In genomic region chr1:171209409-171209808, GRCm38 (mm10) we compare ENCODE assay signal across 34 mouse cellular contexts. TPM values are rescaled to one million over a fixed set of nuclear protein-coding genes. Genes with fewer than 3 reads are reported as not detected.
DNase-seq lines count a peak whose midpoint lies in the region; ATAC-seq and TF ChIP-seq lines count a peak whose summit lies in the region.
"Had no signal": no experiment of that assay in that cellular context is flagged by ENCODE, and none has a peak within 500 bp of the region (broad histone marks: within the 10 kb centered on the region; RNA-seq: fewer than 3 reads in every experiment).

No protein-coding gene starts in this region.

- H3K27me3 ChIP-seq in heart, embryonic 10.5 days (ENCODE audit: insufficient read depth, poor library complexity, severe bottlenecking), result no peaks in the 10 kb centered on the region
- no peaks in the 10 kb centered on the region for H3K27me3 ChIP-seq in kidney, embryonic 16.5 days (ENCODE audit: insufficient read depth, low read length)
- H3K27me3 ChIP-seq: heart, embryonic 15.5 days; hindbrain, embryonic 13.5 days; midbrain, embryonic 13.5 days had no signal

- peaks cover 4% of the 10 kb centered on the region; the same call in 1 of the 2 replicates for H3K4me1 ChIP-seq in heart, embryonic 10.5 days
- no peaks in the 10 kb centered on the region for H3K4me1 ChIP-seq in kidney, embryonic 16.5 days (ENCODE audit: insufficient read depth, low read length)
- peaks cover 8% of the 10 kb centered on the region for H3K4me1 ChIP-seq in olfactory bulb, adult 2 months (ENCODE audit: control insufficient read depth, insufficient read depth, low read length)
- H3K4me1 ChIP-seq: heart, embryonic 15.5 days; limb, embryonic 12.5 days had no signal

- no peaks in the 10 kb centered on the region for H3K9me3 ChIP-seq in heart, embryonic 10.5 days
- H3K9me3 ChIP-seq in kidney, embryonic 16.5 days (ENCODE audit: low read length), result no peaks in the 10 kb centered on the region
- H3K9me3 ChIP-seq: heart, embryonic 15.5 days; hindbrain, embryonic 13.5 days; limb, embryonic 12.5 days; liver, embryonic 15.5 days; midbrain, embryonic 13.5 days had no signal

- 20% methylated on average over 4 of the region's 4 CpGs for WGBS in heart, embryonic 10.5 days
- WGBS in kidney, embryonic 16.5 days, result 8% methylated on average over 4 of the region's 4 CpGs
- WGBS in olfactory bulb, adult 2 months, result 9% methylated on average over 4 of the region's 4 CpGs

- H3K4me2 ChIP-seq in kidney, embryonic 16.5 days (replicated peaks; ENCODE audit: low read depth, low read length), result no peak overlapping the region; the same call in 1 of the 2 replicates
- H3K4me2 ChIP-seq: heart, embryonic 15.5 days; hindbrain, embryonic 13.5 days; limb, embryonic 12.5 days; liver, embryonic 15.5 days; lung, embryonic 14.5 days; midbrain, embryonic 13.5 days had no signal

- TF ChIP-seq CTCF in olfactory bulb, adult 2 months (IDR thresholded peaks at IDR 0.05; ENCODE audit: insufficient read depth, low read depth, low read length), result no peak

- ATAC-seq in kidney, embryonic 16.5 days (ENCODE audit: low FRiP score, low TSS enrichment), result peak; percentile 54; the same call in 1 of the 2 replicates
- ATAC-seq in common myeloid progenitor, adult 5-6 weeks (replicated peaks; ENCODE audit: low read depth, poor library complexity, severe bottlenecking), result peak; percentile 56
- ATAC-seq: forebrain, embryonic 14.5 days; intestine, embryonic 16.5 days; midbrain, embryonic 13.5 days had no signal

- TF ChIP-seq POLR2A in olfactory bulb, adult 2 months (IDR thresholded peaks at IDR 0.05; ENCODE audit: insufficient read depth, low read depth, low read length), result no peak

- no peaks in the 10 kb centered on the region for H3K36me3 ChIP-seq in heart, embryonic 10.5 days
- no peaks in the 10 kb centered on the region for H3K36me3 ChIP-seq in kidney, embryonic 16.5 days (ENCODE audit: insufficient read depth, low read length)
- H3K36me3 ChIP-seq: G1E; heart, embryonic 15.5 days; hindbrain, embryonic 13.5 days; limb, embryonic 12.5 days; liver, embryonic 15.5 days; midbrain, embryonic 13.5 days had no signal

- no peak overlapping the region for H3K9ac ChIP-seq in kidney, embryonic 16.5 days (replicated peaks; ENCODE audit: low read length)
- H3K9ac ChIP-seq: heart, embryonic 15.5 days; hindbrain, embryonic 13.5 days; limb, embryonic 12.5 days; liver, embryonic 15.5 days; lung, embryonic 14.5 days; midbrain, embryonic 13.5 days had no signal

- intact Hi-C loops in heart, postnatal 25 days (cut with DNase I), result no loop called here

- H3K27ac ChIP-seq in heart, embryonic 10.5 days, result 0 out of 2 replicates have a peak overlapping the region, but pooled peaks have one; percentile 29
- no peak overlapping the region for H3K27ac ChIP-seq in kidney, embryonic 16.5 days (ENCODE audit: low read length)
- peak overlapping the region; percentile 82 for H3K27ac ChIP-seq in olfactory bulb, adult 2 months (ENCODE audit: insufficient read depth, low read depth, low read length)
- H3K27ac ChIP-seq: heart, adult 2 months; heart, embryonic 15.5 days; hindbrain, embryonic 13.5 days; left cerebral cortex, adult 2 months; limb, embryonic 12.5 days; liver, embryonic 15.5 days; midbrain, embryonic 13.5 days; stomach, postnatal 0 days had no signal

- no peak for DNase-seq in heart, embryonic 10.5 days (ENCODE audit: low spot score)
- no peak for DNase-seq in heart, postnatal 25 days (ENCODE audit: low spot score)
- no peak for DNase-seq in kidney, adult 9 months
- DNase-seq in natural killer cell, adult 2 months (ENCODE audit: low spot score in 2 of 2), result no peak
- DNase-seq: adrenal gland, postnatal 14 days; cerebellum, adult 11-12 months; cerebellum, adult 9-11 months; gastrocnemius, postnatal 25 days; heart, adult 2 months; heart, postnatal 4 days; kidney, postnatal 14 days; lung, embryonic 14.5 days; lung, postnatal 14 days; right cerebral cortex, adult 18-20 months; spleen, adult 18-20 months; thymus, adult 18-20 months; thymus, postnatal 36 days had no signal

- H3K4me3 ChIP-seq in heart, embryonic 10.5 days, result no peak overlapping the region
- H3K4me3 ChIP-seq in kidney, embryonic 16.5 days (ENCODE audit: low read length), result no peak overlapping the region
- H3K4me3 ChIP-seq in olfactory bulb, adult 2 months (ENCODE audit: insufficient read depth, low read depth, low read length), result no peak overlapping the region
- H3K4me3 ChIP-seq: heart, adult 2 months; heart, embryonic 15.5 days; hindbrain, embryonic 13.5 days; left cerebral cortex, adult 2 months; limb, embryonic 12.5 days; liver, embryonic 15.5 days; midbrain, embryonic 13.5 days had no signal

RNA-seq across cellular contexts. Expression of gene Nr1i3, which starts 4.4 kb away (rescaled TPM):
- polyA plus RNA-seq in heart, embryonic 10.5 days (2016; fragmentation: Nextera tagmentation; extraction: Ambion mirVana), result 0.14 and 0.28 TPM in 2 replicates
- not detected for total RNA-seq in heart, postnatal 25 days (2021)
- 0.67 and 0.89 TPM in 2 replicates for polyA plus RNA-seq in kidney, embryonic 16.5 days (2015; fragmentation: Nextera tagmentation; extraction: Ambion mirVana)
- 0.32 TPM in 1 of 2 replicates, not detected in the other for total RNA-seq in common myeloid progenitor, adult 5-6 weeks (2017)
- not detected in 2 replicates for polyA plus RNA-seq in olfactory bulb, adult 2 months (2012; ENCODE audit: insufficient read depth, insufficient read length, low replicate concordance, missing spikeins)
- total RNA-seq: gastrocnemius, adult 18-20 months; gastrocnemius, postnatal 25 days; heart, adult 2 months; heart, postnatal 4 days; layer of hippocampus, postnatal 10 days; neutrophil, adult 5-6 weeks had no signal
- polyA plus RNA-seq: G1E; heart, adult 2 months; neural tube, embryonic 11.5 days had no signal

RNA-seq across cellular contexts. Expression of gene Tomm40l, which starts 12.9 kb away (rescaled TPM):
- 41.8 and 53.7 TPM in 2 replicates for polyA plus RNA-seq in heart, embryonic 10.5 days (2016; fragmentation: Nextera tagmentation; extraction: Ambion mirVana)
- total RNA-seq in heart, postnatal 25 days (2021), result 100 to 1,000 TPM in 1 of 2 experiments, 10 to 100 TPM in 1; 88.9 to 101 TPM
- 40.6 and 44.1 TPM in 2 replicates for polyA plus RNA-seq in kidney, embryonic 16.5 days (2015; fragmentation: Nextera tagmentation; extraction: Ambion mirVana)
- total RNA-seq in common myeloid progenitor, adult 5-6 weeks (2017), result 19.0 and 21.5 TPM in 2 replicates
- not detected in 2 replicates for polyA plus RNA-seq in olfactory bulb, adult 2 months (2012; ENCODE audit: insufficient read depth, insufficient read length, low replicate concordance, missing spikeins)

RNA-seq across cellular contexts. Expression of gene Pcp4l1, which starts 13.3 kb away (rescaled TPM):
- 18.0 and 24.4 TPM in 2 replicates for polyA plus RNA-seq in heart, embryonic 10.5 days (2016; fragmentation: Nextera tagmentation; extraction: Ambion mirVana)
- 100 to 1,000 TPM; 253 to 281 TPM for total RNA-seq in heart, postnatal 25 days (2021)
- 3.7 and 5.1 TPM in 2 replicates for polyA plus RNA-seq in kidney, embryonic 16.5 days (2015; fragmentation: Nextera tagmentation; extraction: Ambion mirVana)
- 11.2 and 11.8 TPM in 2 replicates for total RNA-seq in common myeloid progenitor, adult 5-6 weeks (2017)
- 326 and 491 TPM in 2 replicates for polyA plus RNA-seq in olfactory bulb, adult 2 months (2012; ENCODE audit: insufficient read depth, insufficient read length, low replicate concordance, missing spikeins)
- polyA plus RNA-seq: G1E had no signal

RNA-seq across cellular contexts. Expression of gene Apoa2, which starts 15.4 kb away (rescaled TPM):
- 16.2 and 315 TPM in 2 replicates for polyA plus RNA-seq in heart, embryonic 10.5 days (2016; fragmentation: Nextera tagmentation; extraction: Ambion mirVana)
- 1 to 10 TPM; 2.9 to 3.0 TPM for total RNA-seq in heart, postnatal 25 days (2021)
- polyA plus RNA-seq in kidney, embryonic 16.5 days (2015; fragmentation: Nextera tagmentation; extraction: Ambion mirVana), result 22.4 and 32.2 TPM in 2 replicates
- total RNA-seq in common myeloid progenitor, adult 5-6 weeks (2017), result 3.7 TPM in 1 of 2 replicates, not detected in the other
- not detected in 2 replicates for polyA plus RNA-seq in olfactory bulb, adult 2 months (2012; ENCODE audit: insufficient read depth, insufficient read length, low replicate concordance, missing spikeins)
- total RNA-seq: G1E; gastrocnemius, postnatal 25 days; neutrophil, adult 5-6 weeks had no signal

RNA-seq across cellular contexts. Expression of gene Fcer1g, which starts 24.8 kb away (rescaled TPM):
- 4.9 and 12.1 TPM in 2 replicates for polyA plus RNA-seq in heart, embryonic 10.5 days (2016; fragmentation: Nextera tagmentation; extraction: Ambion mirVana)
- 10 to 100 TPM; 11.0 to 12.9 TPM for total RNA-seq in heart, postnatal 25 days (2021)
- polyA plus RNA-seq in kidney, embryonic 16.5 days (2015; fragmentation: Nextera tagmentation; extraction: Ambion mirVana), result 35.0 and 37.2 TPM in 2 replicates
- total RNA-seq in common myeloid progenitor, adult 5-6 weeks (2017), result 58.4 and 94.7 TPM in 2 replicates
- polyA plus RNA-seq in olfactory bulb, adult 2 months (2012; ENCODE audit: insufficient read depth, insufficient read length, low replicate concordance, missing spikeins), result not detected in 2 replicates

Comparison
In these comparisons a context has a peak if more than half of its experiments do, and no peak if none do; other contexts are left out.
1. RNA of gene Pcp4l1, which starts 13.3 kb away (polyA plus RNA-seq): 326 to 491 TPM in olfactory bulb, adult 2 months; 18.0 to 24.4 TPM in heart, embryonic 10.5 days and 3.7 to 5.1 TPM in kidney, embryonic 16.5 days; every median in the first group is over 10 times any median in the second.